Mouse (Mus musculus) A20 (cell line): ENCODE measurements around the gene Mrpl24.

Source experiments
- DNase-seq: peaks from one replicate; pipeline ENCODE4 v3.0.0-alpha.2; 2011; ENCODE audit warnings: low read depth, low spot score

Gene Mrpl24

DNA sequence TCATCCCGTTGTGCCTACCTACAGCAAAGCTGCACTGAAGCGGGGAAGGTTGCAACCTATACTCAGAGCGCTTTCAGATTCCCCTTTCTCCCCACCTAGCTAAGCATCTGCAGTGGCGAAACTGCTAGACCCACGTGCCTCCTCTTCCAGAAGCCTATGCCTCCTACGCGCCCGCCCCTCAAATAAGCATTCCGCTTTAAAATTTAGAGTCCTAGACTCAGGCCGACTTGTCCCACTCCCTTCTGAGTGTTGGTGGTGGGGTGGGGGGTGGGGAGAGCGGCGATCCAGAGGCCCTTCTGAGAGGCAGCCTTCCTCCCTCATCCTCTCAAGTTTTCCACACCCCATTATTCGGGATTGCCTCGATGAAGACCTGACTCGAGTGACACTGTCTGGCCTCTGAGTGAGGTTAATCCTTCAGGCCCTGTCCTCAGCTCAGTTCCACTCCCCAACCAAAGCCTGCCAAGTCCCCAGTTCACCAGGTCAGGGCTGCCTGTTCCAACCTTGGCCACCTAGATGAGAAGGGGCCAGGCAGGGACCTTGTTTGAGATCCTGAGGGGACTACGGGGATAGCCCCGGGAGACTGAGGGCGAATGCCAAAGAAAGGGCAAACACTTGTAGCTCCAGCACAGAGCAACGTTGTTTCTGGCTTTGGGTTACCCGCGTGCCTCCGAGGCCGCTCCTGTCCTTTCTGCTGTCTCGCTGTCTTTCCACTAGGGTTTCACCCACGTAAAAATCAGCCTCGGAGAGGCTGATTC, 27.9 kb downstream of the Mrpl24 start:
- peak; percentile 19 for DNase-seq

- no peak for DNase-seq
Measured at GRCm38 (mm10) chr3:87947811-87948199, 28.5 kb downstream of the Mrpl24 start.

DNA sequence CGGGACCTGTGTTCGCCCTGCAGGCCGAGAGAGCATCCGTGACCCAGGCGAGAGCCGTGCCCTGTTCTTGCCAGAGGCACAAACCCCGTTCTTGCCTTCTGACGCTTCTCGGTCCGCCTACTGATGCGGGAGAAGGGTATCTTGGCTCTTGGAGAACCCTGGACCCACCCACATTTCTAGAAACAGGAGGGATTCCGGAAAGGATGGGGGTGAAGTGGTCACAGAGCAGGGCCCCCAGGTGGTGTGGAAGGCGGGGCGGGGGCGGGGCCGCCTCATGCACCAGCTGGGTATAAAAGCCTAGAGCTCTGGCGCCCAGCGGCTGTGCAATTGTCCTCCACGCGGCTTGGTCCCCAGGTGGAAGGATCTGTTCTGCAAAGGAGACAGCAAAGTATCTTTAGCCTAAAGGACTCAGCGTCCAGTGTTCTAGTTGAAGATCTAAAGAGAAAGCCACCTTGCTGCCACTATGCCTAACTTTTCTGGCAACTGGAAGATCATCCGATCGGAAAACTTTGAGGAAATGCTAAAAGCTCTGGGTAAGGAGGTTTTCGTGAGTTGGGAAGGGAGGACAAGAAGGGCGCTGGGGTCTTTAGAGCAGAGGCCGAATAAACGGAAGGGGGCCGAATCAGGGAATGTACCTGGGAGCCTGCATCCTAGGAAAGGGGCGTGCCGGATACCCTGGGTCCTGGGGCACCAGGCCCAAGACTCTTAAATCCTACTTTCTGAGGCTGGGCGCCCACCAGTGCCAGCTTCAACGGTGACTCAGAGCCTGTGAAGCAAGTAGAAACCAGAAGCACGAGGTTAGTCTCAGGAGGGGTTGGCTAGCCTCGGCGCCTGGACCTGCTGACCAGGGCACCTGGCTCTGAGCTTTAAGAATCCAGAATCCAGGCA, 29.3 kb downstream of the Mrpl24 start, which contains the start of gene Crabp2:
Crabp2 (plus strand) TSS at position 289 of the 888 bp plus-strand sequence.
- DNase-seq = peak; percentile 48

DNA sequence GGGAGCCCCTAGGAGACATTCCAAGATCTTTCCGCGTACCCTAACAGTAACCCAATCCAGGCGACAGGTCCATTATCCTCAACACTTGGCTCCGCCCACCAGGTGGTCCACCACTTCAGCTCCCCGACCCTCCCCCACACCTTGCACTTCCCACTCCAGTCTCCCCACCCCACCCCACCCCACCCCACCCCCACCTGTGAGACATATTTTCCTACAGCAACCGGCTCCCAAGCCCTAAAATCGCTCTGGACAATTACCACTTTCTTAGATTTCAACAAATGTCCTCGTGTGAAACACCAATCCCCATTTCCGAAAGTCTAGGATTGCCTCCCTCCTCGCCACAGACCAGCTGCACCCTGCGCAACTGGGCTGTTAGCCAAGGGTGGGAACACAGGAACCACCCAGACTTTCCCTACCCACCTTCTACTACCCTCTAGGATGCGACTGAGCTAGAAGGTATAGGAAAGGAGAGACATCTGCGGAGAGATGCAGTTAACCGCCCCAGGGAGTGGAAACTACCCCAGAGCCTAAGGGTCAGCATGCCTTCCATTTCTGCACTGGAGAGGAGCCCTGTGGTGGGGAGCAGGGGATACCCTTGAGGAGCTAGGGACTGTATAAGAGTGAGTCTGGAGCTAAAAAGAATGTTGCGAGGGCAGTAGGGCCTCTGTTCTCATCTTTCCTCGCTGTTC, 30.1 kb downstream of the Mrpl24 start:
- no peak for DNase-seq

DNA sequence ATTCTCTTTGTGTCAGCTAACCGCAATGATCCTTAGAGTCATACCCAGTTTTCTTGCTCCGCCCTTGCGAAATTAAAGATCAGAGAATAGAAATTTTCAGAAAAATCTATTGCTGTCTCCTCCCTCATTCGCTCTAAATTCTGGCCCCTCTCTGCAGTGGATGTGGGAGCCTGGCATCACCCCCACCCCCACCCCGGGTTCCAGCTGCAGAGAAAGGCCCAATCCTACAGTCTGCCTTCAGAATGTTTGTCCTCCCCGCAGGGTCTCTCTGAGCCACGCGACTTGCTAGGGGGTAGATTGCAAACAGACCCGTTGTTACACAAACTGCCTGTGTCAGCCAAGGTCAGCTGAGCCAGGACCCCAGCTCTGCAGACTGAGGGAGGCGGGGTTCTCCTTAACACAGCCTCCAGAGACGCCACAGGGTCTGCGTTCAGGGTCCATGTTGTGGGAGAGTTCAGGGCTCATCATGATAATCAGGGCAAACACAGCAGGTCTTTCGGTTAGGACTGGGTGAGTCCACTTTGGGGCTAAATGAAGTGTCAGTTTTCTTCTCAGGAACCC, 30.7 kb downstream of the Mrpl24 start:
- DNase-seq = no peak

- DNase-seq = no peak
Measured at GRCm38 (mm10) chr3:87951946-87952345, 32.6 kb downstream of the Mrpl24 start.

DNA sequence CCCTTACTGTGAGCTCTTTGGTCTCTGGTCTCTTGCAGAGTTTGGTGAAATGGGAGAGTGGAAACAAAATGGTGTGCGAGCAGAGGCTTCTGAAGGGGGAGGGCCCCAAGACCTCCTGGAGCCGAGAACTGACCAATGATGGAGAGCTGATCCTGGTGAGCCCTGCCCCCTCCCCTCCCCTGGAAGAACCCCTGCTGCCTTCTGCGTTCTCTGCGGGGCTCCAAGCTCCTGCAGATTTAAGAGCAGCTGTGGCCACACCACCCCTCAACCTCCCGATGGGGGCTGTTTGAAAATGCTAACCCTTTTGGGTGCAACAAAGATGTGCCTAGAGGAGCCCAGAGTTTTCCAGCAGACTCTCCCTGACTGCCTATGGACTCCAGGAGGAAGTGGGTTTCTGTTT, 33.1 kb downstream of the Mrpl24 start:
- no peak for DNase-seq

- no peak for DNase-seq
Measured at GRCm38 (mm10) chr3:87958056-87958455, 38.8 kb downstream of the Mrpl24 start.

DNA sequence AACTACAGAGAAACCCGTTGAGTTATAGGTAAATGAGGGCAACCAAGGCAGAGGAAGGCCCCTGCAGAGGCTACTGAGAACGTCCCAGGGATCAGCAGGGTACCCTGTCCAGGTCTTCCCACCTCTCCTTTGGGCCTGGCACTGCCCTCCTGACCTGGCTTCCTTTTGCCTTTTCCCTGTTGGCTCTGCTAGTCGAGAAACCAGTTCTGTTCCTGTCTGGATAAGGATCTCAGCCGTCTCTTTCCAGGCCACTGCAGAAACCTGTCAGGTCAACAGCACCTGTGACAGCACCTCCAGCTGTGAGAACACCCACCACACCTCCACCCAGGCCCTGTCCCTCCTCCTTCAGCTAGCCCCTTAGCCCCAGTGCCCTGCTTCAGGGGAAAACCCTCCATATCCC, 39.2 kb downstream of the Mrpl24 start:
- DNase-seq = no peak

DNA sequence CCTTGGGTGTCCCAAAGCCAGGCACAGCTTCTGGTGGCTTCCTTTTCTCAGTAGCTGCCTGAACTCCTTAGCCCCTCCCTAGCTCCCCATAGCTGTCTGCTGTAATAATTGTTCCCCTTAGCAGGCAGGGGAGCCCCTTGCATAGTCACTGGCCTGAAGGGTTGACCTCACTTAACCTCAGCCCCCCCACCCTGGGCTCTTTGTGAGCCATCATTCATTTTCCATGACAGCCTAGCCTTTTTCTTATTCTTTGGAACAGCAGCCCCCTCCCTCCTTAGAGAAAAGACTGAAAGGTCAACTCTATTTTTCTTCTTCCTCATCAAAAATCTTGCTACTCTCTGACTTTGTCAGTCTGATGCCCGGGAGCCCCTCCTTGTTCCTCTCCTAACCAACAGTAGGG, 39.7 kb downstream of the Mrpl24 start:
- DNase-seq = no peak

GRCm38 (mm10) chr3:87959371-87959770, 40.1 kb downstream of the Mrpl24 start:
- no peak for DNase-seq

GRCm38 (mm10) chr3:87960191-87960585, 40.9 kb downstream of the Mrpl24 start:
- DNase-seq = no peak

DNA sequence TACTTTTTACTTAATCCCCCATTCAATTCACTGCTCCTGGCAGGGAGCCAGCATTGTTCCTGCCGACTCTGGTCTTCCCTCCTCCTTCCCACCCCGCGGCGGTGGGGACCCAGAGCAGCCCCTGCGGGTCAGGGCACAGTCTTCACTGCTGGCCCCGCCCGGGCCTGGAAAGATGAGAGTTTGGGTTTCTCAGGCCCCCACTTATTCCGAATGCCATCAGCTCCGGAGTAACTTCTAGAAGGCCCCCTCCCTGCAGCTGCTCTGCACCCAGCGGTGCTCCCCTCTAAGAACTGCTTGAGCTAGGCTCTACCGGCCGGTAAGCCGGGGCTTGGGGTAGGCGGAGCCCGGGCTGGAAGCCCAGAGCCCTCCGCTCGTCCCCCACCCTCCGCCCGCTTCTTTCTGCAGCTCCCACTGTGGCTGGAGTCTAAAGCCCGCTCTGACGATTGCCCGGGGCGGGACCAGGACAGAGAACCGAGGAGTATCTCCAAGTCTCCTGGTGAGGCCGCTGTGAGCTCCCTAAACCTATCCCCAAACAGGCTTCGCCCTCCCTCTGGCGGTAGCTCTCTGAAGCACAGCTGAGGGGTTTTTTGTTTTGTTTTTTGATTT, 41.4 kb downstream of the Mrpl24 start:
- peak; percentile 78 for DNase-seq

DNA sequence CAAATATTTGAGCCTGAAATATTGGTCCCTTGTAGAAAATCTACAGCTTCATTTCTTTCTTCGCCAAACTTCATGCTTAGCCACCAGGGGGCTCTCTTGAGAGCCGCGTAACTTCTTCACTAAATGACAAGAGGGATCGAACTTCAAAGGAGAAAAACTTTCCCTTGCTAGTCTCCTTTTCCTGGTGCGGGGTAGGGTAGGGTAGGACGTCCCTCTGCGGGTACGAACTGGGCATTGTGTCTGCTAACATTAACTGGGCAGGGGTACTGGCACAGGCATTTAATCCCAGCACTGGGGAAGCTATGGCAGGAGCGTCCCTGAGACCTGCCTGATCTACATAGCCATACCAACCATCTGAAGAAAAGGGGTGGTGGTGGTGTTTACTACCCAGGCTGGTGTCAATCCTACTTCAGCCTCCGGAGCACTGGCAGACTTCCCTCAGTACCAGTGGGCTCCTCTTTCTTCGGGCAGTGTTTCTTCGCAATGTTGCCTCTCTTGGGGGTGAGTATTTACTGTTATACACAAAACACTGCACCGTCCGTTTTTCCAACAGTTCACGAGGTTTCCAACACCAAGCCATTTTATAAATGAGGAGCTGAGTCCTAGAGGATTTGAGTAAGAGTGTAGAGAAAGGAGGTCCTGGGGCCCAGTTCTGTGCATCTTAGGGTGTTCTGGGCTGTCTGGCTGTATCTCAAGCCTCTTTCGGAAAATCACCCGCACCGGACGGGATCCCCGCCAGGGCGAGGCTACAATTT, 51.1 kb downstream of the Mrpl24 start:
- DNase-seq = peak; percentile 69

GRCm38 (mm10) chr3:87970939-87971488, 51.7 kb downstream of the Mrpl24 start, which contains the start of gene Nes:
Gene Nes (plus strand): TSS chr3:87971078.
- DNase-seq = no peak

DNA sequence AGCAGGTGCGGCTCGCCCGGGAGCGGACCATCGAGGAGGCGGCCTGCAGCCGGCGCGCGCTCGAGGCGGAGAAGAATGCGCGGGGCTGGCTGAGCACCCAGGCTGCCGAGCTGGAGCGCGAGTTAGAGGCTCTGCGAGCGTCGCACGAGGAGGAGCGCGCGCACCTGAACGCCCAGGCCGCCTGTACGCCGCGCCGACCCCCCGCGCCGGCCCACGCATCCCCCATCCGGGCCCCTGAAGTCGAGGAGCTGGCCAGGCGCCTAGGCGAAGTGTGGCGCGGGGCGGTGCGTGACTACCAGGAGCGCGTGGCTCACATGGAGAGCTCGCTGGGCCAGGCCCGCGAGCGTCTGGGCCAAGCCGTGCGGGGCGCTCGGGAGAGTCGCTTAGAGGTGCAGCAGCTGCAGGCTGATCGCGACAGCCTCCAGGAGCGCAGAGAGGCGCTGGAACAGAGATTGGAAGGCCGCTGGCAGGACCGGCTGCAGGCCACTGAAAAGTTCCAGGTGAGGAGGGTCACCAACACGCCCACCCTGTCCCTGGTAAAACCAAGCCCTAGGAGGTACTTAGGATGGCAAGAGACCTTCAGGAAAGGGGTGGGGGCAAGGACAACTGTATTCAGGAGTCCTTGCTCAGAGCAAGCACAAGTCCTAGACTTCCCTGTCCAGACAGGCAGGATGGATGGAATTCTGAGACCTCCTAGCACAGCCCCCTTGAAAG, 52.3 kb downstream of the Mrpl24 start:
- DNase-seq = no peak

- no peak for DNase-seq
Measured at GRCm38 (mm10) chr3:87972203-87972664, 52.9 kb downstream of the Mrpl24 start.

DNA sequence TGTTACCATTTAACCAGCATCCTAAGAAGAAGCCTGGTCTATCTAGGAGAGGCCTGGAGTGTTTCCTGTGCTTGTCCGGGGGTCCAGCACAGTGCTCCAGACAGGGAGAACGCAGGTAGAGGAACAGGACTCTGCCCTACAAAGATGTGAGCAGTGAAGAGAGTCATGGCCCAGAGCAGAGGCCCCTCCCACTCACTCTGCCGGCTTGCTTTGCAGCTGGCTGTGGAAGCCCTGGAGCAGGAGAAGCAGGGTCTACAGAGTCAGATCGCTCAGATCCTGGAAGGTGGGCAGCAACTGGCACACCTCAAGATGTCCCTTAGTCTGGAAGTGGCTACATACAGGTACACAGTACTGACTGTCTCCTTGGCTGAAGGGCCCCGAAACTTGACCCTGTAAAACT, 53.5 kb downstream of the Mrpl24 start:
- DNase-seq = peak; percentile 26
